Mouse (Mus musculus): ENCODE measurements around the gene Unc5b. TPM values are rescaled to one million over a fixed set of nuclear protein-coding genes. Genes with fewer than 3 reads are reported as not detected.

Unc5b gene
- polyA plus RNA-seq, 1 experiment from 2014 or later = 2.6 TPM

DNA sequence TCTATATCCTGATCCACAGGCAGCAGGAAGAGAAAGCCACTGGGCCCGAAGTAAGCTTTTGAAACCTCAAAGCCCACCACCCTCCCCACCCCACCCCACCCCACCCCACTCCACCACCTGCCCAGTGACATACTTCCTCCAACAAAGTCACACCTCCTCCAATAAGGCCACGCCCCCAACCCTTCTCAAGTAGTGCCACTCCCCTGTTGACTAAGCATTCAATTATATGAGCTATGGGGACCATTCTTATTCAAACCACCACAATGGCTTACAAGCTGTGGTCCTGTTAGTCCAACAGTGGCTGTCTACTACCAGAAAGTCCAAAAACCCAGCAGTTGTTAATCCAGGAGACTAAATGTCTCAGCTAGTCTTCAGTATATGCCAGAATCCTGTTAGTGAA is 112.9 kb downstream of the Unc5b start:
- H3K9me3 ChIP-seq (ENCODE audit: control insufficient read depth) = no peaks in the 10 kb centered on the region
- H3K4me3 ChIP-seq (ENCODE audit: low read depth, low read length) = no peak overlapping the region
- no peak for ATAC-seq
- peaks cover 28% of the 10 kb centered on the region for H3K36me3 ChIP-seq (ENCODE audit: control insufficient read depth, insufficient read depth)
- WGBS = 81% methylated on average over 2 of the region's 2 CpGs
- no peaks in the 10 kb centered on the region for H3K27me3 ChIP-seq (replicated peaks; ENCODE audit: control insufficient read depth, insufficient read depth, low read length)
- H3K9ac ChIP-seq (ENCODE audit: low read depth, low read length) = no peak overlapping the region
- no peak overlapping the region for H3K4me2 ChIP-seq (replicated peaks; ENCODE audit: low read depth)
- H3K4me1 ChIP-seq (replicated peaks; ENCODE audit: control insufficient read depth, insufficient read depth, low read length) = no peaks in the 10 kb centered on the region
- no peak for TF ChIP-seq CTCF (IDR thresholded peaks at IDR 0.05; ENCODE audit: low read depth)
- H3K27ac ChIP-seq (ENCODE audit: low read depth, low read length) = no peak overlapping the region

DNA sequence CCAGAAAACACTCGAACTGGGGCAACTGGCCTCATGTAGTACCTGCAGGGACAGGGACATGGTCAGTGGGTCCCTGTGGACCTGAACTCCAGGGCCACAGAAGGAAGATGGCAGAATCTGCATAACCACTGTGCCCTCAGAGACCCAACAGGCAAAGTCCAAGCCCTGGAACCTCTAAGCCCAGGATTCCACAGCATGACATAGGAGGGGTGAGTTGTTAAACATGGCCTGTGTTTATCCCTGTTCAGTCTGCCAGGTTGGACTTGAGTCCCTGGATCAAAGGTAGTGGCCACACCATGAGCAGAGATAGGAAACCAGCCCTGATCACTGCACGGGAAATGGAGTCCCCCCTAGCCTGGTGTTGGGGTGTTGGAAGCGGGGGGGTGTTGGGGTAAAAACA is 114.9 kb downstream of the Unc5b start:
- no peaks in the 10 kb centered on the region for H3K4me1 ChIP-seq (replicated peaks; ENCODE audit: control insufficient read depth, insufficient read depth, low read length)
- peak; percentile 64; the same call in 1 of the 2 replicates for ATAC-seq
- 82% methylated on average over 3 of the region's 3 CpGs for WGBS

More for the DNA sequence above, 114.9 kb downstream of the Unc5b start:
- H3K4me2 ChIP-seq (replicated peaks; ENCODE audit: low read depth) = no peak overlapping the region
- no peaks in the 10 kb centered on the region for H3K9me3 ChIP-seq (ENCODE audit: control insufficient read depth)
- no peak for TF ChIP-seq CTCF (IDR thresholded peaks at IDR 0.05; ENCODE audit: low read depth)
- H3K36me3 ChIP-seq (ENCODE audit: control insufficient read depth, insufficient read depth) = peaks cover 28% of the 10 kb centered on the region
- no peak overlapping the region for H3K4me3 ChIP-seq (ENCODE audit: low read depth, low read length)
- no peaks in the 10 kb centered on the region for H3K27me3 ChIP-seq (replicated peaks; ENCODE audit: control insufficient read depth, insufficient read depth, low read length)
- H3K9ac ChIP-seq (ENCODE audit: low read depth, low read length) = no peak overlapping the region
- no peak overlapping the region for H3K27ac ChIP-seq (ENCODE audit: low read depth, low read length)

Other genes starting within 250 kb of the Unc5b start
- gene Cdh23, start 135.1 kb downstream of the Unc5b start, polyA plus RNA-seq (2015; fragmentation: Nextera tagmentation; extraction: Ambion mirVana) = 0.26 and 0.34 TPM in 2 replicates
- gene Slc29a3, start 78.8 kb downstream of the Unc5b start, polyA plus RNA-seq (2015; fragmentation: Nextera tagmentation; extraction: Ambion mirVana) = 6.3 and 7.9 TPM in 2 replicates

Measured in intestine, postnatal 0 days (tissue).